Mouse (Mus musculus): ENCODE measurements at regions not wholly inside any gene's neighbourhood (a gene's known extent, or its start where the extent isn't known, plus 50 kb on each side); places are given as distances from the start of the nearest gene placed in this dataset.

DNA sequence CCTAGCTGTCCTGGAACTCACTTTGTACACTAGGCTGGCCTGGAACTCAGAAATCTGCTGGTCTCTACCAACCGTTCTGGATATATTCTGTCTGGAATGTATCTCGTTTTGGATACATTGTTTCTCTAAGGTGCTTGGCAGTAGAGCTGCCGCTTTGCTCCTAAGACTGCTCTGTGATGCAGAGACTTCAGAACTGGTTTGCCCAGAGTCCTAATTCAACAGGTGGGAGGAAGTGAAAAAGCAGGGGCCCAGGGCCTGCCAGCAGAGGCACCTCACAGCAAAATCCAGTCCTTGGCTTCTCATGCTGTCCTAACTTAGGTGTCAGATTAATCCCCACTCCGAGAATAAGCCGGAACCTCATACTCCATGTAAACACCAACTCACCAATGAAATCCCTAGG, 67.3 kb upstream of the Rreb1 start:
- H3K9ac ChIP-seq (replicated peaks), result no peak overlapping the region
- H3K9me3 ChIP-seq, result no peaks in the 10 kb centered on the region
- no peak for ATAC-seq (ENCODE audit: low FRiP score, low read depth)
- H3K36me3 ChIP-seq, result no peaks in the 10 kb centered on the region
- no peaks in the 10 kb centered on the region for H3K4me1 ChIP-seq
- H3K27ac ChIP-seq (replicated peaks), result no peak overlapping the region
- no peak overlapping the region for H3K4me3 ChIP-seq
- 86% methylated on average over 5 of the region's 5 CpGs for WGBS
- H3K4me2 ChIP-seq (replicated peaks), result no peak overlapping the region
- no peaks in the 10 kb centered on the region for H3K27me3 ChIP-seq

DNA sequence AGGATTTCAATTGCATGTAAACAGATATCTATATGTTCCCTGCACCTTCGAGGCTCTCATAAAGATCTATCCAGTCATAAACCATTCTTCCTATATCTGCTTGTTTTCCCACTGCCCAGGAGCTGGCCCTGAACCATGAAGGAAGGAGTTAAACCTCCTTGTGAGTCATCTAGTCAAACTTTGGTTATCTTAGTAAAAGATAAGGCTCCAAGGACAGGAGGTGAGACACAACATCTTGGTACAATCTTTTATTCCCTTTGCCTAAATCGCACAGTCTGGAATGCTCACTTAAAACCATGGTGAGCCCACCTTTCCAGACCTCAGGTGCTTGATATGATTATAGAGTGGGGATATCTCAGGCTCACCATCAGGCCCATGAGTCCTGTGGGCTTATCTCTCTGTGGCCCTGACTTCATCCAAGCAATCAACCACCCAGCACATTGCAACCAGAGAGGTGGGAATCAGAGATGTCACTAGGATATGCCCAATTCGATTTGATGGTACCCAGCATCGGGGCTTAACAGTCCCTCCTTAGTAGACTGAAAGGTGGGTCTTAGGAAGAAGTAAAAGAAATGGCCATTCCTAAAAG, 65.2 kb upstream of the Rreb1 start:
- H3K4me3 ChIP-seq, result no peak overlapping the region
- ATAC-seq (ENCODE audit: low FRiP score, low read depth), result no peak
- no peaks in the 10 kb centered on the region for H3K27me3 ChIP-seq
- H3K36me3 ChIP-seq, result no peaks in the 10 kb centered on the region
- H3K27ac ChIP-seq (replicated peaks), result no peak overlapping the region
- H3K9ac ChIP-seq (replicated peaks), result no peak overlapping the region
- no peaks in the 10 kb centered on the region for H3K4me1 ChIP-seq
- no peak overlapping the region for H3K4me2 ChIP-seq (replicated peaks)
- 93% methylated on average over 4 of the region's 4 CpGs for WGBS
- H3K9me3 ChIP-seq, result no peaks in the 10 kb centered on the region

DNA sequence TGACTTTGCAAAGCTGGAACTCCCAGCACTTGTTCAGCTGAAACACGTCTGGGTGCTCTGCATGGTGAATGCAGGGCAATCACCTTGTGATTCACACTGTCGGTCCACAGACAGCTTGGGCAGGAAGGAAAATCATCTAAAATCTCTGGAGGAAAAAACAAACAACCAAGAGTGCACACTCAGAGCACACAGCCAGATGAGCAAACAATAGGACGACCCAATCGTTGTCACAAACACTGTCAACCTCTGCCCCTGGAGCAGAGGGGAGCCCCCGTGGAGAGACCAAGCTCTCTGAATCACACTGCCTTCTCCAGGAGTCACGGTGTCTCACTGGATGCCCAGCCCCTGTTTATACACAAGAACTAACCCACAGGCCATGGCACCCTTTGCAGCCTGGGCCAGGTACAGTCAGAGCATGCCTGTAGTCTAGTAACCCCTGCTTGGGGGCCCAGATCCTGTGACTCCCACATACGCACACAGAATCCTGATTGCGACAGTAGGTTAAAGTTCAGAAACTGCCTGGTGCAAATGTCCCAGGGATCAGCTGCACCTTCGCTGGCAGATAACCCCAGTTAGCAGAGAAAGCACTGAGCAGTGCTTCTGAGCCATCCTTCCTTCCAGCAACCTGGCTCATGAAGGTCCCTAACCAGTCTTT, 63.0 kb upstream of the Rreb1 start:
- no peak overlapping the region for H3K4me2 ChIP-seq (replicated peaks)
- no peaks in the 10 kb centered on the region for H3K4me1 ChIP-seq
- WGBS, result 48% methylated on average over 9 of the region's 9 CpGs
- H3K9ac ChIP-seq (replicated peaks), result no peak overlapping the region
- no peak overlapping the region for H3K4me3 ChIP-seq
- H3K27me3 ChIP-seq, result no peaks in the 10 kb centered on the region
- ATAC-seq (ENCODE audit: low FRiP score, low read depth), result no peak
- H3K9me3 ChIP-seq, result no peaks in the 10 kb centered on the region
- no peak overlapping the region for H3K27ac ChIP-seq (replicated peaks)
- H3K36me3 ChIP-seq, result no peaks in the 10 kb centered on the region

GRCm38 (mm10) chr13:37715770-37716693, 62.2 kb upstream of the Rreb1 start:
- Histone ChIP-seq H3K36me3 (no peaks in the 10 kb centered on the region), H3K9ac (replicated peaks) (no peak overlapping the region), H3K4me1 (no peaks in the 10 kb centered on the region), H3K4me3 (no peak overlapping the region), H3K27ac (replicated peaks) (no peak overlapping the region), H3K27me3 (no peaks in the 10 kb centered on the region), H3K4me2 (replicated peaks) (no peak overlapping the region), H3K9me3 (no peaks in the 10 kb centered on the region)
- no peak for ATAC-seq (ENCODE audit: low FRiP score, low read depth)
- 79% methylated on average over 15 of the region's 15 CpGs for WGBS

DNA sequence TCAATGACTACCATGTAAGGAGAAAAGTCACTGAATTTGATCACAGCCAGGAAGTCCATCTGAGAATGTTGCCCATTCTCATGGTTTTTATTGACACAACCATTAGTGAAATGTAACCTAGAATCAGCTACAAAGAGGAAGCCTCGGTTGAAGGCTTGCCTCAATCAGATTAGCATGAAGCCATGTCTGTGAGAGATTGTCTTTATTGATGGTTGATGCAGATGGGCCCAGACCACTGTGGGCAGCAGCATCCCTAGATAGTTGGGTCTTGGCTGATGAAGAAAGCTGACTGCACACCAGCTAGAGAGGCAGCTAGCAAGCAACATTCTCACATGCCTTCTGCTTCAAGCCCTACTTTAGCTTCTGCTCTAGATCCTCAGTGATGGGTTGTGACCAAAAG, 60.4 kb upstream of the Rreb1 start:
- ATAC-seq (ENCODE audit: low FRiP score, low read depth), result no peak
- H3K27ac ChIP-seq (replicated peaks), result no peak overlapping the region
- WGBS, result 93% methylated on average over 1 of the region's 1 CpGs

GRCm38 (mm10) chr13:37718364-37718763, 59.8 kb upstream of the Rreb1 start:
- H3K4me3 ChIP-seq, result no peak overlapping the region
- H3K36me3 ChIP-seq, result no peaks in the 10 kb centered on the region
- no peak overlapping the region for H3K4me2 ChIP-seq (replicated peaks)
- ATAC-seq (ENCODE audit: low FRiP score, low read depth), result no peak
- no peaks in the 10 kb centered on the region for H3K27me3 ChIP-seq
- 85% methylated on average over 4 of the region's 4 CpGs for WGBS
- H3K9ac ChIP-seq (replicated peaks), result no peak overlapping the region
- no peaks in the 10 kb centered on the region for H3K4me1 ChIP-seq
- no peak overlapping the region for H3K27ac ChIP-seq (replicated peaks)
- H3K9me3 ChIP-seq, result no peaks in the 10 kb centered on the region

More for the DNA sequence above, 60.4 kb upstream of the Rreb1 start:
- Histone ChIP-seq H3K9me3 (no peaks in the 10 kb centered on the region), H3K4me2 (replicated peaks) (no peak overlapping the region), H3K27me3 (no peaks in the 10 kb centered on the region), H3K4me3 (no peak overlapping the region), H3K4me1 (no peaks in the 10 kb centered on the region), H3K9ac (replicated peaks) (no peak overlapping the region), H3K36me3 (no peaks in the 10 kb centered on the region)
